Mouse (Mus musculus) stomach, embryonic 14.5 days (tissue): ENCODE results near the gene Dnajc22. TPM values are rescaled to one million over a fixed set of nuclear protein-coding genes. Genes with fewer than 3 reads are reported as not detected.

Experiments
- ATAC-seq: fragments of 200-750 bp; cut with Nextera tagmentation; 2 replicates; pipeline ENCODE4 v1.8.0; 2017; ENCODE audit warnings: low read depth, moderate TSS enrichment; ENCODE audit not compliant: insufficient number of reproducible peaks, insufficient read depth, low FRiP score
- H3K27ac ChIP-seq: fragments of 300-500 bp; sonication (generic); 2 replicates; pipeline ENCODE4 v1.5.1; 2014; ENCODE audit warnings: mild to moderate bottlenecking, low read length, moderate library complexity, mixed read lengths
- H3K27me3 ChIP-seq: fragments of 300-500 bp; sonication (generic); 2 replicates; pipeline ENCODE4 v1.6.1; 2014; ENCODE audit warnings: low read length, control low read depth, mixed read lengths; ENCODE audit not compliant: control insufficient read depth, insufficient read depth
- H3K36me3 ChIP-seq: fragments of 300-500 bp; sonication (generic); 2 replicates; pipeline ENCODE4 v1.6.1; 2014; ENCODE audit warnings: mild to moderate bottlenecking, control low read depth, low read length, moderate library complexity, mixed read lengths; ENCODE audit not compliant: control insufficient read depth, insufficient read depth
- H3K4me1 ChIP-seq: fragments of 300-500 bp; sonication (generic); 2 replicates; pipeline ENCODE4 v1.6.1; 2014; ENCODE audit warnings: low read length, control low read depth, mixed read lengths; ENCODE audit not compliant: control insufficient read depth, insufficient read depth
- H3K4me2 ChIP-seq: fragments of 300-500 bp; sonication (generic); replicated peaks from 2 replicates; pipeline ENCODE4 v1.6.1; 2014; ENCODE audit warnings: low read depth, low read length, control low read depth
- H3K4me3 ChIP-seq: fragments of 300-500 bp; sonication (generic); 2 replicates; pipeline ENCODE4 v1.5.1; 2014; ENCODE audit warnings: low read depth, low read length, control low read depth
- H3K9ac ChIP-seq: fragments of 300-500 bp; sonication (generic); replicated peaks from 2 replicates; pipeline ENCODE4 v1.6.1; 2014; ENCODE audit warnings: low read depth, mild to moderate bottlenecking, control low read depth, low read length, moderate library complexity, mixed read lengths
- H3K9me3 ChIP-seq: fragments of 300-500 bp; sonication (generic); 2 replicates; pipeline ENCODE4 v1.6.1; 2016; ENCODE audit warnings: low read depth, low read length, control low read depth; ENCODE audit not compliant: control insufficient read depth
- WGBS: fragments of 180-500 bp; shearing (Covaris S2); extraction: QIAGEN DNeasy Blood & Tissue Kit; methylation state at CpG from one replicate; pipeline ENCODE4 v1.1.7; 2014; 5-methylcytosine and 5-hydroxymethylcytosine counted together
- polyA plus RNA-seq: library from polyadenylated mRNA; unstranded; fragments of >200 nt; fragmentation: Nextera tagmentation; extraction: Ambion mirVana; gene quantifications from 2 replicates; pipeline ENCODE4 v1.2.1, GENCODE M21; 2014

Gene Dnajc22
- polyA plus RNA-seq, 1 experiment from 2014 or later, result 9.3 TPM

DNA sequence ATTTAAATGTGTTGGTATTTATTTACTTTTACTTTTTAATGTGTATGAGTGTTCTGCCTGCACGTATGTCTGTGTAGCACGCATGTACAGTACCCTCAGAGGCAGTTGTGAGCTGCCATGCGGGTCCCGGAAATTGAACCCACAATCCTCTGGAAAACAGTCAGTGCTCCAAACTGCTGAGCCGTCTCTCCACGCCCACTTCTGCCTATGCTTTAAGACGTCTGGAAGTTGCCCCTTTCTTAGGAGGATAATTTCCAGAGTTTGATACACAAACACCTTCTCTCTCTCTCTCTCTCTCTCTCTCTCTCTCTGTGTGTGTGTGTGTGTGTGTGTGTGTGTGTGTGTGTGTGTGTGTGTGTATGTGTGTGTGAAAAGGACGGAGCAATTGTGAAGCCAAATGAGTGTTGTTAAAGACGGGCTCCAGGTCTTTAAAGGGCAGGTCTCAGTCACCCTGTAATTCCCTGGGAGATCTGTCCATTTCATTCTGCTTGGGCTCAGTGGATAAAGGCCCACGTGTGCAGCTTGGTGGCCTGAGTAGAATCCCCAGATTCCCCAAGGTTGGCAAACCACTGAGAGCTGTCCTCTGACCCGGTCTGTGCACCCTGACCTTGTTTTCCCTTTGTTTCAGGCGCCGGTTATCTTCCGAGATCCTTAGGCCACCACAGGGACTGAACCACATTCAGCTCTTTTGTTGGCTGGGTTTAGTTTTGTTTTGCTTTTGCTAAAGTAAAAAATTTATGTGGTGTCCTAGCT lies 21.5 kb downstream of the Dnajc22 start:
- Histone ChIP-seq H3K27me3 (no peaks in the 10 kb centered on the region), H3K4me2 (no peak overlapping the region), H3K9me3 (no peaks in the 10 kb centered on the region), H3K36me3 (no peaks in the 10 kb centered on the region), H3K4me3 (no peak overlapping the region), H3K27ac (no peak overlapping the region), H3K9ac (no peak overlapping the region), H3K4me1 (no peaks in the 10 kb centered on the region)
- no peak for ATAC-seq
- WGBS, result 52% methylated on average over 14 of the region's 14 CpGs

DNA sequence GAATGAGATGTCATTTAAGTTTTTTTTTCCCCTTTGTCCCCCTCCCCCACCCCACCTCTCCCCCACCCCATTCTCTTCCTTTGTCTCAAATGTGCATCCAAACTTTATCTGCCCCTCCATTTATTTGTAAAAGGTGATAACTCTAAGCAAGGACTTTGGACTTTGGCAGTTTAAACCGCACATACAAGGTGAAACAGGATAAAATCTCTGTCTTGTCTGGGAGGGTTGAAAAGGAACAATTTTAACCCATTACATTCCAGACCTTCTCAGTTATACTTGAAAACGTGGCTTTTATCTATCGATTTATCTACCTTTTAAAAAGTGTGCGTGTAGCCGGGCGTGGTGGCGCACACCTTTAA lies 22.1 kb downstream of the Dnajc22 start:
- Histone ChIP-seq H3K4me2 (no peak overlapping the region), H3K9me3 (no peaks in the 10 kb centered on the region), H3K36me3 (no peaks in the 10 kb centered on the region), H3K4me3 (no peak overlapping the region), H3K27me3 (no peaks in the 10 kb centered on the region), H3K27ac (no peak overlapping the region), H3K4me1 (no peaks in the 10 kb centered on the region), H3K9ac (no peak overlapping the region)
- ATAC-seq, result no peak
- 74% methylated on average over 7 of the region's 7 CpGs for WGBS

DNA sequence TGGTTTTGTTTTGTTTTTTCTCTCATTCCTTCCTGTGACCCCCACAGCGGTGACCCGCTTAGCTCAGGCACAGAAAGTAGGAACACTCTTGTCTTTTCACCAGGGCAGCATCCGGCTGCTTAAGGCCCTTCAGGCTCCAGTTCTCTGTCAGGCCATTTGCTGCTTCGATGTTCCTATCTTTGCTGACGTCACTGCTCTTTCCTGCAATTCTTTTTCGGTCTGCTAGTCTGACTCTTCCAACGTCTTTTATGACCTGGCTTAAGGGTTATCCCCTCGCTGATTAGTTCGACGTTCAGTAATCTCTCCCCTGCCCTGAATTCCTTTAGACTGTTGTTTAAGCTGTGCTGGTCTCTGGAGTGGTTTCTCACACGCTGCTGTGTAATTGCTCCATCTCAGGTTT lies 23.6 kb downstream of the Dnajc22 start:
- Histone ChIP-seq H3K9me3 (no peaks in the 10 kb centered on the region), H3K9ac (no peak overlapping the region), H3K27ac (no peak overlapping the region), H3K27me3 (no peaks in the 10 kb centered on the region), H3K4me2 (no peak overlapping the region), H3K36me3 (no peaks in the 10 kb centered on the region), H3K4me1 (no peaks in the 10 kb centered on the region), H3K4me3 (no peak overlapping the region)
- 46% methylated on average over 11 of the region's 11 CpGs for WGBS
- no peak for ATAC-seq

DNA sequence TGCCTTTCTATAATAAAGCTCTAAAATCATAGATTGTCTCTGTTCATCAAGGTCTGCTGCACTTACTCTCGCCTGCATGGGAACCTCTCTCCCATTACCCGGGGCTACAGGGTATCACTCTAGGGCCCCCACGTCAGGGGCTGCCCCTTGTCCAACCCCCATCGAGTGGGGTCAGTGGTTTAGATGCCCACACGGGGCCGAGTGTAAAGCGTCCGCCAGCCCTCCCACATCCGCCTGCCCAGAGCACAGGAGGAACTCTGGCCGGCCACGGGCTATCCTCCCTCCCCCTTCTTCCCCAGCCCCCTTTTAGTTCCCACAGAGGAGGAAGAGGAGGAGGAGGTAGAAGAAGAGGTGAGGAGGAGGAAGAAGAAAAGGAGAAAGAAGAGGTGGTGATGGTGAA lies 27.8 kb downstream of the Dnajc22 start:
- H3K9me3 ChIP-seq, result no peaks in the 10 kb centered on the region
- no peaks in the 10 kb centered on the region for H3K27me3 ChIP-seq
- no peaks in the 10 kb centered on the region for H3K36me3 ChIP-seq
- no peak overlapping the region for H3K9ac ChIP-seq
- no peak overlapping the region for H3K27ac ChIP-seq
- no peak overlapping the region for H3K4me3 ChIP-seq
- no peak overlapping the region for H3K4me2 ChIP-seq
- no peak for ATAC-seq
- WGBS, result 9% methylated on average over 11 of the region's 11 CpGs
- H3K4me1 ChIP-seq, result no peaks in the 10 kb centered on the region

DNA sequence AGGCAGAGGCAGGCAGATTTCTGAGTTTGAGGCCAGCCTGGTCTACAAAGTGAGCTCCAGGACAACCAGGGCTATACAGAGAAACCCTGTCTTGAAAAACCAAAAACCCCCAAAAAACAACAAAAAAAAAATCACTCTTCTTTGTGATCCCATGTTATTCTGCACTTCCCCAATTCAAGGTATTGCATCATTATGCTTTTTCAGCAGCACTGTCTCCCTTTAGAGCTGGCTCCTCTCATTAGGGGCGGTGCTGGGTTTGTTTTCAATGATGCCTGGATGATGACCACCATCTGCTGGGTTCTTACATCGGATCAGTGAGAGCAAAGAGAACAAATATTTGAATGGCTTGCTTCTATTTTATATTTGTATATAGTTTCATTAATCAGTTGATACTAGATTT lies 29.7 kb downstream of the Dnajc22 start:
- no peaks in the 10 kb centered on the region for H3K36me3 ChIP-seq
- H3K9ac ChIP-seq, result no peak overlapping the region
- no peaks in the 10 kb centered on the region for H3K27me3 ChIP-seq
- no peaks in the 10 kb centered on the region for H3K4me1 ChIP-seq
- no peak for ATAC-seq
- no peak overlapping the region for H3K27ac ChIP-seq
- H3K4me3 ChIP-seq, result no peak overlapping the region
- no peak overlapping the region for H3K4me2 ChIP-seq
- H3K9me3 ChIP-seq, result no peaks in the 10 kb centered on the region
- WGBS, result 57% methylated on average over 2 of the region's 2 CpGs

DNA sequence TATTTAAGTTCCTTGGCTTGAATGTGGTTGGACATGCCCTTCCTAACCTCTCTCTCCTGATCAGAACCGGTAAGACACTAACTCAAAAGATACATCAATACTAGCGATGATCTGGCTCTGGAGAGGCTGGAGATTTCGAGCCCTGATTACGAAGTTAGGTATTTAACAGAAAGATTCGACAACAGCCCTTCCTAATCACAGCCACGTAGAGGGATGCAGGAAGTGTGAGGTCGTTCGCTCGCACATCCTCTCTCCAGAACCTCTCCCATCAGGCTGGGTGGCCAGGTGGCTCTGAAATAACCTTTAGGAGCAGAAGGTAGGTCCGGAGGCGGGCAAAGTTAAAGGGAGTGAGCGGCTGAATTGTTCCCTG lies 32.7 kb downstream of the Dnajc22 start, which contains the start of gene Spats2:
Gene Spats2 (plus strand): TSS at position 206 of the 370 bp plus-strand sequence.
- H3K36me3 ChIP-seq, result no peaks in the 10 kb centered on the region
- 1% methylated on average over 12 of the region's 12 CpGs for WGBS
- no peak for ATAC-seq

DNA sequence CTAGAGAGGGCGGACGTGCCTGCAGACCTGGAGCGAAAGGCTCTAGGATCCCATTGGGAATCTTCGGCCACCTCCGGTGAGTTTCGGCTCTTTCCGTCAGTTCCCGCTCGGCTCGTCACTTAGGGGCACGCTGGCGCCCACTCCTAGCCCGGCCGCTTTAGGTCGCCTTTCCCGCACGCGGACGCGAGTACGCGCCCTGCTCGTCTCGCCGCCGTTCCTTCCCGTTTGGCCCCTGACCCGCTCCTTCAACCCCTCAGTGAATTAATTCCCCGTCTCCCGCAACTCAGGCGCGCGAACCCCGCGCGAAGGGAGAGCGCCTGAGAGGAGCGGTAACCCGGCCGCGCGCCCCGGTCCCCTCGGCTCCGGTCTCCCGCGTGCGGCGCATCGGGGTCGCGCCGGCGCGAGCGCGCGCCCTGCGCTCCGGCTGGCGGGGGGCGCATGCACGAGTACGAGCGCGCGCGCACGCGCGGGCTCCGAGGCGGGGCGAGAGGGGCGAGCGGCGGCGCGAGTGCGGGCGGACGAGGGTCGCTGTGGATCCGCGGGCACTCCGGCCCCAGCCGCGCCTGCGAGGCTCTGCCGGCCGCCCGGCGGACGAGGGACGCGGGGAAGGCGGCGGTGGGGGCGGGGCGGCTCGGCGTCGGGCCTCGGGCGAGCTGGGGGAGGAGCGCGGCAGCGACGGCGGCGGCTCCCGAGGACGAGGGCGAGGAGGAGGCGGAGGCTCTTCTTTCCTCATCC lies 33.3 kb downstream of the Dnajc22 start:
- H3K9me3 ChIP-seq, result no peaks in the 10 kb centered on the region
- no peaks in the 10 kb centered on the region for H3K27me3 ChIP-seq
- H3K9ac ChIP-seq, result peak overlapping the region; percentile 90
- peak overlapping the region; percentile 88 for H3K27ac ChIP-seq
- peak overlapping the region; percentile 90 for H3K4me3 ChIP-seq
- peak; percentile 88 for ATAC-seq
- WGBS, result under 1% methylated on average over 111 of the region's 115 CpGs
- no peaks in the 10 kb centered on the region for H3K36me3 ChIP-seq
- peaks cover 15% of the 10 kb centered on the region for H3K4me1 ChIP-seq
- H3K4me2 ChIP-seq, result peak overlapping the region; percentile 50

More for the DNA sequence above, 32.7 kb downstream of the Dnajc22 start, which contains the start of gene Spats2:
- H3K27me3 ChIP-seq, result no peaks in the 10 kb centered on the region
- H3K9me3 ChIP-seq, result no peaks in the 10 kb centered on the region
- peak within 1 kb of the TSS; percentile 90 for H3K9ac ChIP-seq
- H3K4me1 ChIP-seq, result peaks cover 15% of the 10 kb centered on the region
- H3K4me2 ChIP-seq, result peak within 1 kb of the TSS; percentile 50
- peak within 1 kb of the TSS; percentile 90 for H3K4me3 ChIP-seq
- peak within 1 kb of the TSS; percentile 88 for H3K27ac ChIP-seq

DNA sequence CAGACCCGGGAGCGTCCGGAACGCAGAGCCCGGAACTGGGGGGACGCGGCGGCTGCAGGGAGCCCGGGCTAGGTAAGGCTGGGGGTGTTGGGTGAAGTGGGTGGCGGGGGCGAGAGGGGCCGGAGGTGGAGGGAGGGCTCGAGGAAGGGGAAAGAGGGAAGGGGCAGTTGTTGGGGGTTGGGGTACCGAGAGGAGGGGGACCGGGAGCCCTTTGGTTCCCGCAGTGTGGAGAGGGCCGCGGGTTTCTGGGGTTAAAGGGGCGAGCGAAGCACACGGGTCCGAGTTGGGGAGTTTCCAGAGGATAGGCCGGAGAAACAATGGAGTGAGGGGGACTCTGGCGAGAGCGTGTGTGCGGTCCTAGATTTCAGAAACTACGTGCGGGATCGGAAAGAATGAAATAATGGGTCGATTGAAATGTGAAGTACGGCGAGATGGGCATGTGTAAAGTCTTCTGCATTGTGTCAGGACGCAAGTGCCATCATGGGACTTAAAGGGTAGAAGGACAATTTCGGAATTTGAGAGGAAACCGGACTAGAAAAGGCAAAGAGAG lies 33.9 kb downstream of the Dnajc22 start:
- Histone ChIP-seq H3K27me3 (no peaks in the 10 kb centered on the region), H3K27ac (peak overlapping the region; percentile 88), H3K4me1 (peaks cover 15% of the 10 kb centered on the region), H3K4me3 (peak overlapping the region; percentile 90), H3K36me3 (no peaks in the 10 kb centered on the region), H3K4me2 (peak overlapping the region; percentile 50), H3K9me3 (no peaks in the 10 kb centered on the region), H3K9ac (peak overlapping the region; percentile 90)
- no peak; the same call in 1 of the 2 replicates for ATAC-seq
- WGBS, result under 1% methylated on average over 35 of the region's 35 CpGs
